Mouse (Mus musculus) ovary, postnatal 36 days (tissue): ENCODE data around the gene Bpgm.
A peak's percentile ranks its signal among the peaks of the same experiment; 100 is the strongest.

Source experiments
- DNase-seq: peaks from one replicate; pipeline ENCODE4 v3.0.0; 2022; ENCODE audit warnings: low spot score, mixed read lengths

The Bpgm gene

DNA sequence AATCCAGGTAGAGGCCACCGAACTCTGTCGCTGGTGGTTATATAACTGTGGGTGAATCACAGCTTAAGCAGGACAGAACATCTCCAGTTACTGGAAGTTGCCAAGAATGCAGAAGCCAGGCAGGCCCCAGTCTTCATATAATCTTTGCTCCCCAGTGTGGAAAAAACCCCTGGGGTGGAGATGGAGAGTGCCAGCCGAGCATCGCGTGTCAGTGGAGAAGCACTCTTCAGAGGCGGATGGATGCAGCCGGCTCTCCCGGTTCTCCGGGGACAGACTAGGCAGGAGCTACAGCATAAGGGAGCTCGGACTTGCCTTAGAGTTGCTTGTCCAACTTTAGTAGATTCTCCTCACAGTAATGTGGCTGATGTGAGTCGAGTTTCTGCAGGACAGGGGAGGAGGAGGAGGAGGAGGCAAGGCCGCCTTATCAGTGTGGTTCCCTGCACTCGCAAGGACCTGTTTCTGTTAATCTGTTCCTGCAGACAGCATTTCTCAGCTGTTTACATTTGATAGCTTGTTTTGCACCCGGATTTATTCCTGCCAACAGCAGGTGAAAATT, 10.1 kb downstream of the Bpgm start:
- peak; percentile 25 for DNase-seq

DNA sequence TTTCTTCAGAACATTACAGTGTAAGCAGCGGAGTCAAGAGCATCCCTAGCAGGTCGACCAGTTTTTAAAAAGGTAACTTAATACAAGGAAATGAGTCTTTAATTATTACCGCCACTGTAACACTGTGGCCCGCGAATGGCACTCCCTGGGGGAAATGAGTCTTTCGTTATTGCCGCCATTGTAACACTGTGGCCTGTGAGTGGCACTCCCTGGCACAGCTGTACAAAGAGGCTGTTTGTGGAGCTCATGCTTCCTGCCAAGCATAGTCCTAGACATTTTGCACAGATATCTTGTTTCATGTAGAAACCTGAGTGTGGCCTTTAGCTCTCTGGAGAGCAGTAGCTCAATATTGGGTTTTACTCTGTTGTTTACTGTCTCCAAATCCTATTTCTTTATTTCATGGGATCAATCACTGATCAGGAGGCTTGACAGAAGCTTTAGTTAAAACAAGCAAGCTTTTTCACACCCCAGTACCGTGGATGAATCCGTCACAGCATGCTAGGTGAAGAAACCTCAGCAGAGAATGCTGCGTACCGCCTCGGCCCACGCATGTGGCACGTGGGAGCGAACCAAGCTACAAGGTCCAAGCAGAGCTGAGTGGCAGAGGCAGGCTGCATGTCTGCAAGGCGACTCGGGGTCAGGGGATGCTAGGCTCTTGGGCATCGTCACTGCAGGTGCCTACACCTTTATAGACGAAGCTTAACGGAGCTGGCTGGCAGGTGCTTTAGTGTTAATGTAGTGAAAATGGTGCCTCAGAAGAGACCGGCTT, 17.5 kb downstream of the Bpgm start:
- DNase-seq, result no peak

DNA sequence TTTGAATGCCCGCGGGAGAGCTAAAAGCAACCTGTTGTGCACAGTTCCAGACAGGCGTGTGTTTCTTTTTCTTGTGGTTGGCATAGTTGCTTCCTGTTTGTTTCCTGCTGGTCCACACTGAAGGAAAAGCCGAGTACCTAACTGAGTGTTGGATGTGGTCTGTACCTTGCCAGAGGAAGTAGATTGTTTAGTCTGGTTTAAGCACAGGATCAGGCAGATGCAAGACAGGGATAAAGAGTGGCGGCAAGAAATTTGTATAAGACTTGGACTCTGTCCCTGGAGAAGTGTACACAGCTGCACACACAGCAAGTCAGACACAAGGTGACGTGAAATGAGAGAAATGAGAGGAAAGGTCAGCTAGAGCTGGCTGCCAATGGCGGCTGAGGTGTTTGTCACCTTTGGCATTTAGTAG, 19.1 kb downstream of the Bpgm start:
- no peak for DNase-seq

DNA sequence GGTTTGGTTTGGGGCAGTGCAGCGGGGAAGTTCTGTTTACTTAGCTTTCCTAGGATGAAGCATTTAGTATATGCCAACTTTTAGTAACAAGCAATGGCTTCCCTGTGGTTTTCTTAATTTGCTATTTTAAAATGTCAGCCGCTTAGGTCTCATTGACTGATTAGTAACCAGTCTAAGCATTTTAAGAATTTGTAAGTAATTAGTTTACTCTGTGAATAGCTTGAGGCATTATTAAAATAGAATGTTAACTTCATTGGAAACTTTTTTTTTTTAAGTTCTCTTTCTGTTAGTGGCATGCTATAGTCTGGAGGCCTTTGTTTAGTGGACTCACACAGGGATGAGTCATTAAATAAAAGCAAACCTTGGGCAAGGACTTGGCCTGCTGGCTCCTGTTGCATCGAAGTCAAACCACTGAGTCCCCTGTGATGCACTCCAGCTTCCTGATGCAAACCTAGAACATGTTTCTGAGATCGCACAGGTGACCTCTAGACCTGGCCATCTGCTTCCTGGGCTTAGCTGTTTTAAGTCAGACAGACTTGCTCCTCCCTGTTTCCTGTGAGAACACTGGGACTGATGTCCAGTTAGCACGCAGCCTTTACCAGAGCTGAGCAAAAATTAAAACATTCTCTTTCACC, 22.1 kb downstream of the Bpgm start:
- no peak for DNase-seq

- DNase-seq, result no peak
Observed at GRCm38 (mm10) chr6:34502291-34502690, 26.3 kb downstream of the Bpgm start.

- DNase-seq, result no peak
Observed at GRCm38 (mm10) chr6:34505957-34506356, 29.9 kb downstream of the Bpgm start.

DNA sequence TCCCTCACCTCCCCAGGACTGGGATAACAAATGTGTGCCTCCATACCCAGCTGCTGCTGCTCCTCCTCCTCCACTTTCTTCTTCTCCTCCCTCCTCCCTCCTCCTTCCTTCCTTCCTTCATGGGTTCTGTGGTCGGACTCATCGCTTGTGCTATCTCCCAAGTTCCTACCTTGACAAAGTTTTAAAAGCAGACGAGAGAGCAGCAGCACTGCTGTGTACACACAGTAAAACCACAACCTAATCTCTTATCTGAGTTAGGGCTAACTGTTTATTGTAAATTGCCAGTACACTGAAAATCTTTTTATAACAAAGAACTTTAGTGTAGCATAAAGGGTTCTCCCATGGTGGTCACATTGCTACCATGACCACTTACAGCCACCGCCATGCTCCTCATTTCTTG, 31.6 kb downstream of the Bpgm start:
- no peak for DNase-seq

GRCm38 (mm10) chr6:34508016-34508415, 32.0 kb downstream of the Bpgm start:
- no peak for DNase-seq

- no peak for DNase-seq
Observed at GRCm38 (mm10) chr6:34510277-34510676, 34.3 kb downstream of the Bpgm start.

- DNase-seq, result no peak
Observed at GRCm38 (mm10) chr6:34511410-34511809, 35.4 kb downstream of the Bpgm start.

DNA sequence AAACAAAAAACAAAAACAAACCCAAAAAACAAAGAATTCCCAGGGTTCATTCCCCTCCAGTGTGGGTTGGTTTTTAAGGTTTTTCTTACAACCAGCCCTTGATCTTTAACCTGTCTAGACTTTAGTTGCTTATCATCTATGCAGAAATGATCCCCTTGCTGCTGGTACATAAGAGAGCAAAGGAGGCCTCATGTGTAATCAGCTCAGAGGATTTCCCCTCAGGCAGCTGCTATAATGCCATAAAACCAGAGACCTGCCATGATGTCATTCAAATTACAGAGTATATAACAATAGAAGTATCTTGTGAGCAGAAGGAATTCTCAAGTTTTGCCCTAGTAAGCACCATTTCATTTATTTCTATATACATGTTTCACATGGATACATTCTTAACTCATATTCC, 36.7 kb downstream of the Bpgm start:
- DNase-seq, result no peak

DNA sequence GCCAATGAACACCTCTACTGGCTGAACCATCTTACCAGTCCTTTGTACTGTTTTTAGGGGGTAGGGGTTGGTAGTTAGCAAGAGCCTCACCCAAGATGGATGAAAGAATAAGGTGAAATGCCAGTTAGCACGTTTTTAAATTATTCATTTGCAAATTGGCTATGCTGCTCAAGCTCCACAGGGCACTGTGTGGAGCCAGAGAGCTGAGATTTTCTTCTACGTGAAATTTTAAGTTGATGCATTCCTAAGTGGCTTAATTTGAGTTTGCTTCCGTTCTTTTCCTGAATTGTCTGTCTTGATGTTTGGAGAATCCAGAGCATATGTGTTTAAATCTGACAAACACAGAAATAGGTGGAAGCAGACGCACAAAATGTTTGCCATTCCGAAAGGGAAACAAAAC, 38.6 kb downstream of the Bpgm start:
- DNase-seq, result no peak

GRCm38 (mm10) chr6:34515098-34515782, 39.2 kb downstream of the Bpgm start:
- no peak for DNase-seq

DNA sequence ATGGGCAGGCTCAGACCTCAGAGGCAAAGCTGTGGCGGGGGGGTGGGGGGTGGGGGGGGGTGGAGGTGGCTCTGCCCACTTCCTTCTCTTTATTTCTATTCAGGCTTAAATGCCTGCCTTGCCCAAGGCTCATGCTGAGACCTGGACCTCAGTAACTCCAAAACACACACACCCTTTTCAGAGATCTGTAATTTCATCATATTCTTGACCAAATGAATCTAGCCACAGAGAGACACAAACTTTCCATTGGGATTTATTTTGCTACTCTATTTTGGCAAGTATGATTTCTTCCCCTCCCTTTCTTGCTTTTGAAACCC, 39.7 kb downstream of the Bpgm start:
- DNase-seq, result no peak

DNA sequence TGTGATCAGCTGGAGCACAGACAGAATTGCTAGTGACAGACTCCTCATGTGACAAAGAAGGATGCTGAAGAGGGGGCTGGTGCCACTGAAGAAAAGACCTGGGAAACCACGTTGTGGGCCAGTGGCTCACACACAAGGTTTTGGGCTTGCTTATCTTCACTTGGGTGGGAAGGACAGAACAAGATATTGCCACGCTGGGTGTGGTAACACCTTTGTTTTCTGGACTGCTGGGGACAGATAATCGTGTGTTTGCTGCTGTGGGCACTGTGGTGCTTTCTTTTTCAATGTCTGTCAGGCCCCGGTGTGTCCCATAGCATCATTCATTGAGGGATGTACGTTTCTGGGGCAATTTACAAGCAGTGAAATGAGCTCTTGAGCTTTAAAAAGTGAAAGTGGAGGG, 41.7 kb downstream of the Bpgm start:
- no peak for DNase-seq

- no peak for DNase-seq
Observed at GRCm38 (mm10) chr6:34519087-34519486, 43.1 kb downstream of the Bpgm start.

- DNase-seq, result no peak
Observed at GRCm38 (mm10) chr6:34520491-34520890, 44.5 kb downstream of the Bpgm start.

DNA sequence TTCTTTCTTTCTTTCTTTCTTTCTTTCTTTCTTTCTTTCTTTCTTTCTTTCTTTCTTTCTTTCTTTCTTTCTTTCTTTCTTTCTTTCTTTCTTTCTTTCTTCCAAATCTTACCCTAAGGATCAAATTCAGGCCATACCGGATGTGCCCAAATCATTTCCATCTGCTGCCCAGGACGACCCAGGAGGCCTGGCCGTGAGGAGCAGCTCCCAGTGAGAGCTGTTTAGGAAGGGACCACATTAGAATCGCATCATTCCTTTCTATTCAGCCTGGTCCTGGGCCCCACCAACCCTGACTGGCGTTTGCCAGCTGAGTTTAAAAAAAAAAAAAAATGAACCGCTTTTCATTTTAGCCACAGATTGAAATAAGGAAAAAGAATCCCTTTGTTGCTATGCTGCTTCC, 44.9 kb downstream of the Bpgm start:
- DNase-seq, result no peak

DNA sequence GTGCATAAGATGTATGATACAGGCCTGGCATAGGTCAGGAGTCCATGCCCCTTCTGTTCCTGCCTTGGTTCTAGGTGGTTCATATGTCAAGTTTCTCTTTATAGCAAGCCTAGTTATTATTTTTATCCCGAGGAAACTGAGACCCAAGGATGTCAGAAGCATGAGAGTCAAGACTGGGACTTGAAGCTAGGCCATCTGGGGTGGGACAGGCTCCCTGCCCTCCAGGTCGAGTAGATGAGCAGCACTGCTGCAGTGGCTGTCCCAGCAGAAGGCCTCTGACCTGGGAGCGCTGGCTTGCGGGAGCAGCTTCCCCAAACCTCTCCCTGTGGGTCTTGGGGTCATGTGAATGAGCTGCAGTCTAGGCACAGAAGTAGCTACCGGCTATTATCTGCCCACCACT, 47.5 kb downstream of the Bpgm start:
- DNase-seq, result no peak

DNA sequence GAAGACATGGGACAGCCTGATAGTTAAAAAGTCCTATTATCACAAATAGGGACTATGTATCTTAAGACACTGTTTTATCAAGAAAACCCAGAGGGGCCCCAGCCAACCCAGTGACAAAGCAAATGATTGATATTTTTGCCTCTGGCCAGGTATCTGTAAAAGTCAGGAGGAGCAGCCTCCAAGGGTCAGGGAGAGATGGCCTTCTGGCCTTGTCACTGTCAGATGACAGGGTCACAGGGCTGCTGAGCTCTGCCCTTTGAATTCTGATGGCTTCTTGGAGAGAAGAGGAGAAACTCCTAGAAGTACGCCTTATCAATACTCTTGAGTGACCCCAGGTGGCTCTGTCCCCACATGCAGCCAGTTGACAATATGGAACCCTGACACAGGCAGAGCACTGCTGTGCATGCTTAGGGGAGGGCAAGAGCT, 49.5 kb downstream of the Bpgm start:
- no peak for DNase-seq

DNA sequence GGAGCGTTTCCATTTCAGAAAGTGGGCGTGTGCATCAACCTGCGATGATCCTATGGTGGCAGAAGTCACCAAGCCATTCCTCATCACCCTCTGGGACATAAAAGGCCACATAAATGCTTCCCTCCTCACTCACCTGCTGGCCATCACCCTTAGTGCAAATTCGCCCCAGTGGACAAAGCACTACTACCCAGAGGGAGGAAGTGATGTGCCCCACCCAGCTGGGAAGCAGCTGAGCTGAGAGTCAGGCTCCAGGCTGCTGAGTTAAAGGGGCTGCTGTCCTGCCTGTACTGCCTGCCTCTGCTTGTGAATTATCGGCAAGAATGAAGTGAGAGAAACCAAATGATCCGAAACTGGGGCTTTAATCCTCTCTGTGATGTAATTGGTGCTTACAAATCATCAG, 49.9 kb downstream of the Bpgm start:
- no peak for DNase-seq

DNA sequence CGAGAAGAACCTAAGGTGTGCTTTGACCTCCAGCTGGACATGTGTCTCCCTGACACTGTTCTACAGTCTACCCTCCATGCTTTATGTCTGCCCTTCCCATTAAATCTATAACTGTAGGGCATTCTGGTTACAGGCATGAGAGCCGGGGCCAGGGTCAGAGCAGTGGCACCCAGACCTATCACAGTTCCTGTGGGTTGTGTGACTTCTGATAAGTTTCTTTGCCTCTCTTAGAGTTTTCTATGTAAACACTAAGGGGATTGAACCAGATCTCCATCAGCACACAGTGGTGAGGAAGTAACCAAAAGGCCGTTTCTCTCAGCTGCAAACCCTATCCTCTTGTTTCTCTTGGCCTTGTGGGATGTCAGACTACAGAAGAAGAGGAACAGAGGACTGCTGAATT, 50.4 kb downstream of the Bpgm start:
- DNase-seq, result no peak

DNA sequence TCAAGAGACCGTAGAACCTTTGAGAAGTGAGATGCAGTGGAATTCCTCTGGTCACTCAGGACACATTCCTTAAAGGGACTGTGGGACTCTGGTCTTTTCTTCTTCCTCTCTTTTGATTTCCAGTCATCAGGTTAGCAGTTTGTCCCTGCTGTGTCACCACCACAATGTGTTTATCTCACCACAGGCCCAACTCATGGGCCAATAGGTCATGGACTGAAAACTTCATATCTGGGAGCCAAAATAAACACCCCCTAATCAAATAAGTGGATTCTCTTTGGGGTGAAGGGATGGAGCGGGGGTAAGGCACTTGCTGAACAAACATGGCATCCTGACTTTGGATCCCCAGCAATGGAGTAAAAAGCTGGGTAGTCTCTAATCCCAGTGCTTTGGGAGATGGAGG, 52.1 kb downstream of the Bpgm start:
- no peak for DNase-seq
